ENCODE assay signal across 9 mouse cellular contexts in the genomic region with DNA sequence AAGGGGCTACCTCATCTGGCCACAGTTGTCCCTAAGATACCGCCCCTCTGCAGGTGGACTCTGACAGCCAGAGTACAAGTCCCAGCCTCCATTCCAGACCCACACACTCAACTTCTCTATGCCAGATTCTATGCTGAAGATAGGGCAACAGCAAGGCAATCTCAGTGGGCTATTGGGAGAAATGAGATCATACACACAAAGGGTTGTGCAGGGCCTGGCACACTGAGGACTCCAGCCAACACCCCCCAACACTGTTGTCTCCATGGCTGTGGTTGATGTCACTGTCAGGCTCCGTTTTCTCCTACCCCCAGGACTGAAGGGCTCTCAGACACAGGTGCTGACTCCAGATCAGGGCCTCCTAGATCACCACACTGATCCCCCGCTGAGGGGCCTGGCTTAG. TPM values are rescaled to one million over a fixed set of nuclear protein-coding genes. Genes with fewer than 3 reads are reported as not detected.
DNase-seq lines count a peak whose midpoint lies in the region; ATAC-seq and TF ChIP-seq lines count a peak whose summit lies in the region.
"Had no signal": no experiment of that assay in that cellular context is flagged by ENCODE, and none has a peak within 500 bp of the region (broad histone marks: within the 10 kb centered on the region; RNA-seq: fewer than 3 reads in every experiment).

No protein-coding gene starts in this region.

- H3ac ChIP-seq in myocyte (ENCODE audit: control insufficient read depth, insufficient read length), result peak overlapping the region; percentile 72

- H3K79me2 ChIP-seq in myocyte (ENCODE audit: control insufficient read depth, insufficient read depth), result peaks cover 59% of the 10 kb centered on the region

- H3K36me3 ChIP-seq in hindbrain, postnatal 0 days (ENCODE audit: insufficient read depth, low read length), result no peaks in the 10 kb centered on the region
- no peaks in the 10 kb centered on the region for H3K36me3 ChIP-seq in myocyte (ENCODE audit: control insufficient read depth, insufficient read depth)

- 0 out of 2 replicates have a peak, but pooled peaks have one; percentile 1 for ATAC-seq in hindbrain, postnatal 0 days

- WGBS in hindbrain, postnatal 0 days, result 30% methylated on average over 3 of the region's 3 CpGs

- H3K4me1 ChIP-seq in cortical plate, adult 2 months (ENCODE audit: control insufficient read depth, insufficient read depth, low read length), result peaks cover 18% of the 10 kb centered on the region
- peaks cover 26% of the 10 kb centered on the region for H3K4me1 ChIP-seq in hindbrain, postnatal 0 days (ENCODE audit: insufficient read depth, low read length)

- H3K4me2 ChIP-seq in hindbrain, postnatal 0 days (ENCODE audit: low read depth, low read length), result peak overlapping the region; percentile 86
- H3K4me2 ChIP-seq in myocyte (ENCODE audit: low read depth), result peak overlapping the region; percentile 86

- TF ChIP-seq POLR2A in cortical plate, adult 2 months (IDR thresholded peaks at IDR 0.05; ENCODE audit: extremely low read depth, insufficient read depth, low read length), result no peak
- TF ChIP-seq POLR2A in myocyte (IDR thresholded peaks at IDR 0.05; ENCODE audit: insufficient read length, low read depth), result no peak

- no peak for TF ChIP-seq CTCF in layer of hippocampus, adult 2 months (conservative IDR thresholded peaks at IDR 0.05)
- no peak for TF ChIP-seq CTCF in cortical plate, adult 2 months (IDR thresholded peaks at IDR 0.05; ENCODE audit: extremely low read depth, insufficient read depth, low read length)
- no peak for TF ChIP-seq CTCF in hindbrain, postnatal 0 days (IDR thresholded peaks at IDR 0.05; ENCODE audit: low read depth)

- peak overlapping the region; percentile 93 for H3K27ac ChIP-seq in layer of hippocampus, adult 2 months
- peak overlapping the region; percentile 72; the same call in 1 of the 2 replicates for H3K27ac ChIP-seq in cortical plate, adult 2 months (ENCODE audit: insufficient read depth, low read length)
- no peak overlapping the region for H3K27ac ChIP-seq in hindbrain, postnatal 0 days

- no peaks in the 10 kb centered on the region for H3K27me3 ChIP-seq in hindbrain, postnatal 0 days (ENCODE audit: insufficient read depth, low read length)
- H3K27me3 ChIP-seq in myocyte (ENCODE audit: control insufficient read depth, insufficient read depth, insufficient read length), result no peaks in the 10 kb centered on the region

- DNase-seq in layer of hippocampus, adult 2 months (ENCODE audit: low spot score in 2 of 2), result no peak
- DNase-seq in layer of hippocampus, adult 18-20 months (ENCODE audit: low spot score in 2 of 2), result no peak
- peak; percentile 10 for DNase-seq in hindbrain, postnatal 0 days (ENCODE audit: low spot score)
- no peak for DNase-seq in adrenal gland, postnatal 4 days (ENCODE audit: low spot score in 2 of 2)
- no peak for DNase-seq in thymus, postnatal 0 days (ENCODE audit: low spot score)
- DNase-seq in frontal cortex, postnatal 10 days (ENCODE audit: low spot score in 2 of 2), result no peak

- H3K4me3 ChIP-seq in layer of hippocampus, adult 2 months, result peak overlapping the region; percentile 95
- peak overlapping the region; percentile 79 for H3K4me3 ChIP-seq in cortical plate, adult 2 months (ENCODE audit: insufficient read depth, low read length)
- H3K4me3 ChIP-seq in hindbrain, postnatal 0 days (ENCODE audit: low read length), result peak overlapping the region; percentile 96
- peak overlapping the region; percentile 76 for H3K4me3 ChIP-seq in myocyte

- peak overlapping the region; percentile 93 for H3K9ac ChIP-seq in hindbrain, postnatal 0 days (replicated peaks; ENCODE audit: low read length)

- H3K9me3 ChIP-seq in hindbrain, postnatal 0 days (ENCODE audit: low read length), result no peaks in the 10 kb centered on the region

TF ChIP-seq in myocyte, 11 proteins besides CTCF, POLR2A, EP300 and RAD21:
- peak; percentile 55; the same call in 1 of the 2 replicates for TF ChIP-seq CEBPB (IDR thresholded peaks at IDR 0.05; ENCODE audit: insufficient read depth, poor library complexity, severe bottlenecking)
- TF ChIP-seq TCF3 (IDR thresholded peaks at IDR 0.05; ENCODE audit: insufficient read length, low read depth), result no peak

RNA-seq across cellular contexts. Expression of a gene that starts 1.0 kb away (rescaled TPM):
- total RNA-seq in layer of hippocampus, adult 2 months (2021), result 100 to 1,000 TPM; 356 to 361 TPM
- 100 to 1,000 TPM; 304 to 307 TPM for total RNA-seq in layer of hippocampus, adult 18-20 months (2021)
- 264 and 276 TPM in 2 replicates for polyA plus RNA-seq in cortical plate, adult 2 months (2012; rRNA removed)
- 265 and 324 TPM in 2 replicates for total RNA-seq in hindbrain, postnatal 0 days (2014; rRNA removed)
- polyA plus RNA-seq in hindbrain, postnatal 0 days (2015; fragmentation: Nextera tagmentation; extraction: Ambion mirVana), result 69.5 and 70.7 TPM in 2 replicates
- polyA plus RNA-seq in myocyte (2012; fragmentation: generic; extraction: Trizol), result 222 TPM
- total RNA-seq in adrenal gland, postnatal 4 days (2021), result 100 to 1,000 TPM; 108 to 111 TPM
- polyA plus RNA-seq in thymus, postnatal 0 days (2015; fragmentation: Nextera tagmentation; extraction: Ambion mirVana), result 50.2 and 68.3 TPM in 2 replicates

RNA-seq across cellular contexts. Expression of a gene that starts 8.4 kb away (rescaled TPM):
- not detected for total RNA-seq in layer of hippocampus, adult 2 months (2021)
- not detected for total RNA-seq in layer of hippocampus, adult 18-20 months (2021)
- polyA plus RNA-seq in cortical plate, adult 2 months (2012; rRNA removed), result not detected in 2 replicates
- total RNA-seq in hindbrain, postnatal 0 days (2014; rRNA removed), result not detected in 2 replicates
- polyA plus RNA-seq in hindbrain, postnatal 0 days (2015; fragmentation: Nextera tagmentation; extraction: Ambion mirVana), result not detected in 2 replicates
- 71.1 TPM for polyA plus RNA-seq in myocyte (2012; fragmentation: generic; extraction: Trizol)
- under 1 TPM in 1 of 2 experiments, not detected in 1; 0.53 TPM for total RNA-seq in adrenal gland, postnatal 4 days (2021)
- 0.57 and 0.75 TPM in 2 replicates for polyA plus RNA-seq in thymus, postnatal 0 days (2015; fragmentation: Nextera tagmentation; extraction: Ambion mirVana)
- total RNA-seq: left cerebral cortex, adult 8-10 months had no signal

RNA-seq across cellular contexts. Expression of a gene that starts 20.1 kb away (rescaled TPM):
- total RNA-seq in layer of hippocampus, adult 2 months (2021), result not detected
- not detected for total RNA-seq in layer of hippocampus, adult 18-20 months (2021)
- not detected in 2 replicates for polyA plus RNA-seq in cortical plate, adult 2 months (2012; rRNA removed)
- total RNA-seq in hindbrain, postnatal 0 days (2014; rRNA removed), result not detected in 2 replicates
- polyA plus RNA-seq in hindbrain, postnatal 0 days (2015; fragmentation: Nextera tagmentation; extraction: Ambion mirVana), result not detected in 2 replicates
- 0.04 TPM for polyA plus RNA-seq in myocyte (2012; fragmentation: generic; extraction: Trizol)
- total RNA-seq in adrenal gland, postnatal 4 days (2021), result 10 to 100 TPM in 1 of 2 experiments, 1 to 10 TPM in 1; 6.0 to 90.1 TPM
- polyA plus RNA-seq in thymus, postnatal 0 days (2015; fragmentation: Nextera tagmentation; extraction: Ambion mirVana), result not detected in 2 replicates
- total RNA-seq: left cerebral cortex, adult 8-10 months had no signal

RNA-seq across cellular contexts. Expression of a gene that starts 41.4 kb away (rescaled TPM):
- total RNA-seq in layer of hippocampus, adult 2 months (2021), result 10 to 100 TPM; 14.8 to 20.0 TPM
- 10 to 100 TPM; 16.6 to 18.6 TPM for total RNA-seq in layer of hippocampus, adult 18-20 months (2021)
- polyA plus RNA-seq in cortical plate, adult 2 months (2012; rRNA removed), result 12.8 and 13.5 TPM in 2 replicates
- 24.9 and 26.2 TPM in 2 replicates for total RNA-seq in hindbrain, postnatal 0 days (2014; rRNA removed)
- polyA plus RNA-seq in hindbrain, postnatal 0 days (2015; fragmentation: Nextera tagmentation; extraction: Ambion mirVana), result 30.2 and 34.5 TPM in 2 replicates
- polyA plus RNA-seq in myocyte (2012; fragmentation: generic; extraction: Trizol), result 96.5 TPM
- 10 to 100 TPM; 59.3 to 59.5 TPM for total RNA-seq in adrenal gland, postnatal 4 days (2021)
- 40.5 and 42.9 TPM in 2 replicates for polyA plus RNA-seq in thymus, postnatal 0 days (2015; fragmentation: Nextera tagmentation; extraction: Ambion mirVana)

RNA-seq across cellular contexts. Expression of a gene that starts 41.4 kb away (rescaled TPM):
- total RNA-seq in layer of hippocampus, adult 2 months (2021), result 100 to 1,000 TPM in 1 of 2 experiments, 10 to 100 TPM in 1; 97.6 to 101 TPM
- 100 to 1,000 TPM; 101 to 103 TPM for total RNA-seq in layer of hippocampus, adult 18-20 months (2021)
- 119 TPM in 2 replicates for polyA plus RNA-seq in cortical plate, adult 2 months (2012; rRNA removed)
- total RNA-seq in hindbrain, postnatal 0 days (2014; rRNA removed), result 79.1 and 106 TPM in 2 replicates
- polyA plus RNA-seq in hindbrain, postnatal 0 days (2015; fragmentation: Nextera tagmentation; extraction: Ambion mirVana), result 97.1 and 99.1 TPM in 2 replicates
- polyA plus RNA-seq in myocyte (2012; fragmentation: generic; extraction: Trizol), result 182 TPM
- total RNA-seq in adrenal gland, postnatal 4 days (2021), result 100 to 1,000 TPM; 126 to 133 TPM
- 175 and 195 TPM in 2 replicates for polyA plus RNA-seq in thymus, postnatal 0 days (2015; fragmentation: Nextera tagmentation; extraction: Ambion mirVana)
